Mouse (Mus musculus) kidney, adult 18-20 months (tissue): ENCODE measurements around the gene D17Wsu92e.
A peak's percentile ranks its signal among the peaks of the same experiment; 100 is the strongest.

Experiments
- DNase-seq: peaks from one replicate; pipeline ENCODE4 v3.0.0; 2021

D17Wsu92e gene

DNA sequence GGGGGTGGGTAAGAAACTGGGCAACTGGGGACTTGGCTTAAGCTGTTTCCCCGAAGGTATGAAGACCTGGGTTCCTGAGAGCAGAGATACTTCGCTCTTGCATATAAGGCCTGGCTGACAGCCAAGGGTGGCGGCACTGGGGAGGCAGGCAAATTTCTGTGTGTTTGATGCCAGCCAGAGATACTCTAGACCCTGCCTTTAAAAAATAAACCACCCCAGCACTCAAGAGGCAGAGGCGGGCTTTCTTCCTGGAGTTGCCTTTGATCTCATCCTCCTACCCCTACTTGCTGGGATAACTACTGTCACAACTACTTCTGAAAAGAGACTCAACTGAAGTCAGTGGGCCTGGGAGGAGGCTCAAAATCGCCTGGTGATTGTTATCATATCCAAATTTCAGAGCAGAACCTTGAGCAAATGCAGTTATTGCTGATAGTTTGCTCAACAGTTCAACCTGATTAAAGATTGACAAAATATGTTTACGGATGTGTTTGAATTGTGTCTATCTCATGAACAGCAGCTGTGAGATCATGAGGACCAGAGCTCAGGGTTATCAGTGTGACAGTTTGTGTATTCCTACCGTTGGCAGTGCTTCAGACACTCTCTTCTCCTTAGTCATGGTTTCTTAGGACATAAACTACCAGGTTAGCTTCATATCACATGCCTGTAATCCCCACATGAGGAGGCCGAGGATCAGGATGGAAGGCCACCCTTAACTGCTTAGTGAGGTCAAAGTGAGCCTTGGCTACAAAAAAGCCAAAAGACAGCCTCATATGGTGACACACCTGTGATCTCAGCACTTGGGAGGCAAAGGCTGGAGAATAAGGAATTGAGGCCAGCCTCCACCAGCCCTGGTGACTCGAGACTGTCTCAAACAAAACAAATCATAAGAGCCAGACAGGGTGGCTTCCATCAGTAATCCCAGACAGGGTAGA, 1.2 kb upstream of the D17Wsu92e start:
- DNase-seq = peak; percentile 63

DNA sequence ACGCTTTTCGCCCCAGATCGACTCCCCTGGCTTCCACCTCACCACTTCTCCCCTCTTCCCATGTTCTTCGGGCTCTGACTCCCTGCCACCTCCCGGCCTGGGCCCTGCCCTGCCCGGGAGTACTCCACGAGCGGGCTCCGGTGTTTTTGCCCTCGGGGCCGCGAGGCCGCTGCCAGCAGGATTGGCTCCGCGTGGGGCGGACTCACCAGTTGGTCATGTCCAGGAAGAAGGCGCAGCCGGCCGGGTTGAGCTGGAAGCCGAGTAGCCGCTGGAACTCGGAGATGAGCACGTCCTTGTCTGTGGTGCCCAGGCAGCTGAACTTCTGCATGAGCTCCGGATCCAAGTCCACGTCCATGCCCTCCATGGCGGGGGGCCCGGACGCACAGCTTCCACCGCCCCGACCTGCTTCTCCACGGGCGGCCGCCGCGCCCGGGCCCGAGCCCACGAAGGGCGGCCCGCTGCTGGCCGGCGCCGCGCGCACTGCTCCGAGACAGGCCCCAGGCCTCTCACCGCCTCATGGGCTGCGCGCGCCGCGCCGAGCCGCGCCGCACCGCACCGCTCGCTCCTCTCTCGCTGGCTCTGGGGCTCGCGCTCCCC, 379 bp downstream of the D17Wsu92e start:
- peak; percentile 76 for DNase-seq

DNA sequence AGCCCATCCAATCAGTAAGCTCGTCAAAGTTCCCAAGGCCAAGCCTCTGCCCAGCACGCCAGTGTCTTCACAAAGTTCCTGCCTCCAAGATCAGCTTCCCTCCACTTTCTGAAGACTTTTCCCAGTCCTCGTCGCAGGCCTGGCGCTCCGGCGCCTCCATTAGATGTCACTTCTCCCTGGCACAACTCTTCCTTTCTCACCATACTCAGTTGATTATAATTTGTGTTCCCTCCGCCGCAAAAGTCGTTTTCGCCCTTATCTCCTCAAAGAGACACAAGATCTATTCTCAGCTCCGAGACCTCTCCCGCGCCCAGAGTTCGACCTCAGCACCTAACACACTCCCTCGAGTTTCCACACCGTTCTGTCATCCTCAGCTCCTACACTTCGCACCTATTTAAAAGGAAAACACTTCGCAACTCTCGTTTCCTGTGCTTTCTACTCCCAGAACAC, 902 bp downstream of the D17Wsu92e start:
- peak; percentile 33 for DNase-seq

GRCm38 (mm10) chr17:27819011-27819410, 1.4 kb downstream of the D17Wsu92e start:
- DNase-seq = no peak

DNA sequence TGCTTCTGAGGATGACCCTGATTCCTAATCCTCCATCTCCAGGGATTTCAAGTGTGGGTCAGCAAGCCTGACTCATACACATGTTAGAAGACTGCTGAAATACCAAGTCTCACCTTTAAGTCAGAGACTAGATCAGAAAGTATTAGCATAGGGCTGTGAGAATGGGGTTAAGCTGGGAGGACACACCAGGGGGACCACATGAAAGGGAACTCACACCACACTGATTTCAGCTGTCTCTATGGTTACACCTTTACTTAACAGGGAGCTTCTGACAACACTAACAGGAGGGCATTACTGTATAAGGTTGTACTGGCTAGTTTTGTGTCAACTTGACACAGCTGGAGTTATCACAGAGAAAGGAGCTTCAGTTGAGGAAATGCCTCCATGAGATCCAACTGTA, 5.8 kb downstream of the D17Wsu92e start:
- DNase-seq = no peak

DNA sequence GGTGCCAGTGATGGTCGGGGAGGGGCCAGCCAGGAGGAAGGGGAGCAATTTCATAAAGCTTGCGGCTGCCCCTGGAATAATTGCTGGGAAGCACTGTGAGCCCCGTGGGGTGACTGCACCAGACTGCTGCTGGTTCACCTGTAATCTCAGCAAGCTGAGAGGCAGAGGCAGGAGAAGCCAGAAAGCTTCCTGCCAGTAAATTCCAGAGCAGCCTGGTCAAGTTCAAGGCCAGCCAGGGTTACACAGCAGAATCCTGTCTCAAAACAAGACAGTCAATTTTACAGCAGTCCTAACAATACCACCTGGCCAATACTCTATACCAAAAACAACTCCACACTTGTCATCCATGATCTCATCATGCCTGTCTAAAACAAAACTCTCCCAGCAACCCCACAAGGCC, 8.5 kb downstream of the D17Wsu92e start:
- no peak for DNase-seq

DNA sequence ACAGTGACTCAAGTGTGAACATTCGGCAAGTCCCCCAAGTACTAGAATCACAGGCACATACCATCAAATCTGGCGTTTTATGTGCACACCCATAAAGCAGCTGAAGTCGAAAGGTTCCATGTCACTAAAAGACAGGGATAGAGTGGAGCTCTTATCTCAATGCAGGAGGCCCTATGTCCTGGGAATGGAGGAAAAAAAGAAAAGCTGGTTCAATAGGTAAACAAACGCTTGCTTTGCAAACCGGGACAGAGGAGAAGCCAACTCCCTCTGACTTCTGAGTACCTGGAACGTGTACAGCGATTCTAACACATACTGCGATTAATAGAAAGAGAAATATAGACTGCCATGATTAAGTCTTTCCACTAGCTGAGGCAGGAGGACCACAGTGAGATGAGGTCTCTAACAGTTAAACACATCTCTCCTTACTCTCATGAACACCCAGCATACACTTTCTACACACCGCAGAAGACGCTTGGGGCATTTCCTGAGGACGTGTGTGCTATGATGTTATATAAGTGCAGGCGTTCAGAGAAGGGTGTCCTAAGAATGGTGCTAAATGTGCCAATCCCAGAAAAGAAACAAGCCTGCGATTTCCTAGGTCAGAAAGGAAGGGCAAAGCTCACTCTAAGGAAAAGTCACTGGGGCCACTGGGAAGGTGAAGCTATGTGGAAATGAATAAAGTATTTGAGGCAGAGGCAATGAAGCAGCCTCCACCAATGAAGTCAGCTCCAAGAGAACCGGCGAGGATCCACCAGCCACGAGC, 9.7 kb downstream of the D17Wsu92e start:
- DNase-seq = no peak

DNA sequence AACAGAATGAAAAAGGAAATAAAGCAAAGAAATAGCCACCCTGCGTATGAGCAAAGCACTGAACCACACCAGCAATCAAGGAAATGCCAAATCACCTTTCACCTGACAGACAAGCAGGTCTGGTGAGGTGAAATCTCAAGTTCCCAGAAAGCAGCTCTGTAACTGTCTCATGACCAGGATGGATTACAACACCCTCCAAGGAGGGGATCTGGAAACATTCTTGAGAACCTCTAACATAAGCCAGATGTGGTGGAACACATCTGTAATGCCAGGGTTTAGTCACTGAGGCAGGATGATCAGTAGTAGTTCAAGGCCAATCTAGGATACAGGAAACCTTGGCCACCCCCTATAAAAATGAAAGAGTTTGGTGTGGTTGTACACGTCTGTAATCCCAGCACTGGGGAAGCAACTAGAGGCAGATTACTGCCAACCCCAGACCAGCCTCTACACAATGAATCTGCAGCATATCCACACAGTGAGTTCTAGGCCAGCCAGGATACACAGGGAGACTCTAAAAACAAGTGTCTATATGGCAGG, 12.8 kb downstream of the D17Wsu92e start:
- DNase-seq = no peak

- peak; percentile 37 for DNase-seq
Observed at GRCm38 (mm10) chr17:27804803-27805770, 15.4 kb downstream of the D17Wsu92e start.

- DNase-seq = no peak
Observed at GRCm38 (mm10) chr17:27804156-27804690, 16.2 kb downstream of the D17Wsu92e start.

- no peak for DNase-seq
Observed at GRCm38 (mm10) chr17:27803752-27804151, 16.7 kb downstream of the D17Wsu92e start.

DNA sequence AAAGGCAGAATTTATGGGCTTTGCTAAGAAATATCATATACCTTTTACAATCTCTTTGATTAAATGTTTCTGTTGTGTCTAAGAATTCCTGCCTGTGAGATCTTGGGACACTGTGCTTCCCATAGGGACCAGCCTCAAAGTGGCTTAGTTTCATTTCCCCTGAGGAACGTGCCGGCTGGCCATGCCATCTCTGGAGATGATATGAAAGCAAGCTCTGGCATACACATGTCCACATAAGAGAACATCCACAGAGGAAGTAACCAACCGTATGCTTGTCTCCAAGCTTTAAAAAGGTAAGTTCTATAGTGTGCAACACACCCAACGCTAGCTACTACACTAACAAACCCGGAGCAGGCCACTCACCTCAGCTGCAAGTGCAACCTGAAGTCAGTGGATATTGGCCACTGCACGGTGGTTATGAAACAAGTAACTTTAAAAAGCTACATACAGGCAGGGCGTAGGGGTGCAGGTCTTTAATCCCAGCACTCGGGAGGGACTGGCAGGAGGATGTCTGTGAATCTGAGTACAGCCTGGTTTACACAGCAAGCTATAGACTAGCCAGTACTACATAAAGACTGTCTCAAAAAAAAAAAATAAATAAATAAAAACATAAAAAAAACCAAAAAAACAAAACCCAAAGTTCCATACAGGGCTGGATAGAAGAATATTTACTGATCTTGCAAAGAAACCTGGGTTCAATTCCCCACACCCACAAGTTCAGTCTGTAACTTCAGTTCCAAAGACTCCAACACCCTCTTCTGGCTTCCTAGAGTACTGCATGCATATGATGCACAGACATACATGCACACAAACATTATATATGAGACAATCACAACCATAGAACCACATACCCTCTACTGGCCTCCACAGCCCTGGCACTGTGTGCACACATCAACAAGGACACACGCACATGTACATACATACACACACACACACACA, 19.5 kb downstream of the D17Wsu92e start:
- DNase-seq = no peak

- DNase-seq = peak; percentile 50
Observed at GRCm38 (mm10) chr17:27799771-27800584, 20.5 kb downstream of the D17Wsu92e start.

- peak; percentile 51 for DNase-seq
Observed at GRCm38 (mm10) chr17:27797341-27797872, 23.0 kb downstream of the D17Wsu92e start.

DNA sequence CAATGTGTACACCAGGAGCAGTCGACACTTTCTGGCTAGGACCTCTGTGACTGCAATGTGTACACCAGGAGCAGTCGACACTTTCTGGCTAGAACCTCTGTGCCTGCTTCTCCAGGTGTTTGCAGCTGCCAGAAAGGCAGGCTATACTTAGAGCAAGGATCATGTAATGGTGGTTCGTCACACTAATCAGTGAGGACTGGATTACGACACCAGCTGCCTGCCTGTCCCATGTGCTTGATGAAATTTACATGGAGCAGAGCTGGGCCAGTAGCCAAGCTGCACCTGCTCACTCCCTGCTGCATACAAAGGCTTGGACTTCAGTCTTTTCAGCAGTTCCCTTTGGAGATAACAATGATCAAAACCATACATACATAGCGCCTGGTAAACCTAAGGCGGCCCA, 23.7 kb downstream of the D17Wsu92e start:
- peak; percentile 52 for DNase-seq

- peak; percentile 73 for DNase-seq
Observed at GRCm38 (mm10) chr17:27793144-27793543, 27.3 kb downstream of the D17Wsu92e start.

DNA sequence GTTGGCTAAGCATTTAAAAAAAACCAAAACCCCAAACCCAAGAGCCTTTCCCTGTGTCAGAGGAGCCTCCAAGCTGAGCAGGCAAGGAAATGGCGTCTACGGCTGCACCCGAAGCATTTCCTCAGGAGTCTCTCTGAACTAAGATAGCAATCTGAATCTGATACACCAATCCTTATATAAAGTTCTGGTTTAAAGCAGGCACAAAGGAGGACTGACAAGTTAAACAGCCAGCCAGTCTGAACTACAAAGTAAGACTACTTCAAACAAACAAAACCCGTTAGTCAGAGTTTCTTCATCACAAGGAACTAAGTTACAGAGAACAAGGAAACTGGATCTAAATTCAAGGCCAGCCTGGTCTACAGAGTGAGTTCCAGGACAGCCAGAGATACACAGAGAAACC, 27.9 kb downstream of the D17Wsu92e start:
- no peak for DNase-seq

DNA sequence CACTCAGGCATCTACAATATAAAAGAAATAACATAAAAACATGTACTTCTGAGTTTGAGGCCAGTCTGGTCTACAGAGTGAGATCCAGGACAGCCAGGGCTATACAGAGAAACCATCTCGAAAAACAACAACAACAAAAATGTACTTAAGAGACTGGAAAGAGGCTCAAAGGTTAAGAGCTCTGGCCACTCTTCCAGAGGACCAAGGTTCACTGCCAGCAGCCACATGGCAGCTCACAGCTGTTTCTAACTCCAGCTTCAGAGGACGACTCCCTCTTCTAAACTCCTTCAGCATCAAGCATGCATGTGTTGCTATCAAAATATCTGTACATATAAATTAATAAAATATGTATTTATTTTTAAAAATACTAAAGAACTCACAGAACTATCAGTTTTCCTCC, 28.9 kb downstream of the D17Wsu92e start:
- peak; percentile 43 for DNase-seq

GRCm38 (mm10) chr17:27790976-27791375, 29.5 kb downstream of the D17Wsu92e start:
- no peak for DNase-seq
